Mouse (Mus musculus): ENCODE measurements around the gene H6pd.

H6pd gene

DNA sequence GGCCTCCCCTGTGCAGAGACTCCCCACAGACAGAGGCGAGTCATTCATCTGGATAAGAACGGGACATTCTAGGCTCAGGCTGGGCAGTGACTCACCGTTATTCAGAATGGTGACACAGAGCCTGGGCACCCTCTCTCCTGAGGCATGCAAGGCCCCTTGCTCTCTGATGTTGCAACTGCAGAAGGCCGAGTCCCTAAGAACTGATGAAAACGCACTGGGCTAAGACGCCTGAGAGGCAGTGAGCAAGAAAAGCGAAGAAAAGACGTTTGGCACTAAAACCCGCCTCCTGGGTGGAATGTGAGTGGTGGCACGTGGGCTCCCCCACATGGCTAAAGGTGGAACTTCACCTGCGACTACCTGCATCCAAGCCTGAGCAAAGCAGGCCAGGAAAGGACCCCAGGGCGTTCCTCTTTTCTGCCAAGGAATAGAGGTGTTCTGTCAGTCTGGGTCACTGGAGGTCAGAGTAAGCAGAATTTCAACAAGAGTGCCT, 29.0 kb downstream of the H6pd start:
- in situ Hi-C loops (cut with MboI; ENCODE audit: unreplicated experiment in 2 of 2): loop anchor here (5.0 to 10.0 kb wide), 3 partner anchors 115 to 335 kb away; no protein-coding TSS in a partner anchor

DNA sequence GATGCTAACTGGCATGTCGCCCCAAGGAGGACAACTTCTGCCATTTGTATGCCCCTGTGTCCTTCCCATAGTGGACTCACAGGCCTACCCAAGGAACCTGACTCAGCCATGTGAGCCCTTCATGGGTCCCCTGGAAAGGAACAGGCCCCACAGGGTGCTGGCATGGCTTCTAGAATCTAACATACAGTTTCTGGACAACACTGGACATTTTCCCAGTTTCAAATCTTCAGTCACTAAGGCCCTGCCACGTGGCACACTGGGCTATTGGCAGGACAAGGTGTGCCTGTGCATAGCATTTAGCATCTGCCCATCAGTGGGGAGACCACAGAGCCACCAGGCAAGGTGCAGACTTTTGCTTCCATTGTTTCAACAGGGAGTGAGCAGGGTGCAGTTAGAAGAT, 30.0 kb downstream of the H6pd start:
- in situ Hi-C loops (cut with MboI; ENCODE audit: unreplicated experiment in 2 of 2): loop anchor here in 1 of 2 experiments (10.0 kb wide), 1 partner anchor 116 kb away; no protein-coding TSS in a partner anchor

DNA sequence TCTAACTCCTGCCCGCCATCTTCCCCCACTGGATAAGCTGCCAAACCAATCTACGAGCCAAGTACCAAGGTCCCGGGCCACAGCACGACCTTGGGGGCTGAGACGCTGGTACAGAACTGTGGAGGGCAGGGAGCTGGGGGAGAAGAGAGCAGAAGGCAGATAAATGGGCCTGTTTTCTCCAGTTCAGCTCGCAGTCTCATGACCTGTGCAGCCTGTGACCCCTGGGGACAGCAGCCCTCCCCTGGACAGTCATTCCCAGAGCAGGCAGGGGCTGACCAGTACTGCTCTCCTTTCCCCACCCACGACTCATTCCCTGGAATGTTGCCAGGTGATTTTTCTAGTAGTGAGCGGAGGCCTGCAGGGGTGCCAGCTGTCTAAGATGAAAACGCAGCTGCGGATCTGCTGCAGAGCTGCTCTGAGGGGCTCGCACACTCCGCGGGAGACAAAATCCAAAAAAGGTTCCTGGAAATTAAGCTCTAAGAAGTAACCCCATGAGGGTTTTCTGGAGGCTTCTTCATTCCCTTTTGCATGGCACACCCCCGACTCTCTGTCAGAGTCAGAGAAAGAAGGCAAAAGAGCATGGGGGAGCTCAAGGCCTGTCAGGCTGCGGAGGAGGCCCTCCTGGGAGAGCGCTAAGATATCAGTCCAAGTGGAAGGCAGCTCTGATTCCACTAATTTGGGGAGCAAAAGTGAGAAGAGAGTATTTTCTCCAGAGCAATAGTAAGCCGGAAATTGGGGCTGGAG, 30.9 kb downstream of the H6pd start:
- in situ Hi-C loops (cut with MboI; ENCODE audit: unreplicated experiment in 2 of 2): loop anchor here in 1 of 2 experiments (10.0 kb wide), 1 partner anchor 117 kb away; no protein-coding TSS in a partner anchor

DNA sequence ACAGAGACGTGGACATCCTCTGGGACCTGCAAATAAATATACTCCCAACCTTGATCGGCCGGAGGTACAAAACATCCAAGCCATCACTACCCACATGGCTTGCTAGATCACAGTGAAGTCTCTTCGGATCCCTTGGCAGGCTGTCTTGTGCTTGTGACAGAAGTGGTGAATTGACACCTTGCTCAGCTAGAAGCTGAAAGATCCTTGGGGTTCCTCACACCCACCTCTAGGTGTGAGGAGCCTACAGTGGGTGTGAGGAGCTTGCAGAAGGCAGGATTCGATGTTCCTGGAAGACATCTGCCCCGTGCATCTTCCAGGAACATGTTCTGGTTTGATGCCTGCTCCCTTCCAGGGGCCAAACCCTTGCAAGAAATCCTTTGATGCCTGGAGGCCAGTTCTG, 31.6 kb downstream of the H6pd start:
- in situ Hi-C loops (cut with MboI; ENCODE audit: unreplicated experiment in 2 of 2): loop anchor here in 1 of 2 experiments (10.0 kb wide), 1 partner anchor 118 kb away; no protein-coding TSS in a partner anchor

DNA sequence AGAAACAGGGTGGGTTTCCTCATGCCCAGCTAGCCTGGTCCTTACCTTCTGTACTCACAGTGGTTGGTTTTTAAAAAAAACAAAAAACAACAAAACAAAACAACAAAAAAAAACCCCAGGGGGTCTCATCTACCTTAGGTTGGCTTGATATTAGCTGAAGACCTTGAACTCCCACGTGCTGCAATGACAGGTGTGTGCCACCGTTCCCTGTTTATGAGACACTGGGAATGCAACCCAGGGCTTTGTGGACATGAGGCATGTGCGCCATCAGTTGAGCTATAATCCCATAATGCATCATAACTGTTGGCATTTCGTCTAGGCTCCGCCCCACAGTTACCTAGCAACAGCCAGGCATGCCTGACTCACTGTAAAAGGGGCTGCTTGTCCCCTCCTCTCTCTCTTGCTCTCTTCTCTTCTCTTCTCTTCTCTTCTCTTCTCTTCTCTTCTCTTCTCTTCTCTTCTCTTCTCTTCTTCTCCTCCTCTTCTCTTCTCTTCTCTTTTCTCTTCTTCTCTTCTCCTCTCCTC, 33.0 kb downstream of the H6pd start:
- in situ Hi-C loops (cut with MboI; ENCODE audit: unreplicated experiment in 2 of 2): loop anchor here in 1 of 2 experiments (10.0 kb wide), 1 partner anchor 119 kb away; no protein-coding TSS in a partner anchor

DNA sequence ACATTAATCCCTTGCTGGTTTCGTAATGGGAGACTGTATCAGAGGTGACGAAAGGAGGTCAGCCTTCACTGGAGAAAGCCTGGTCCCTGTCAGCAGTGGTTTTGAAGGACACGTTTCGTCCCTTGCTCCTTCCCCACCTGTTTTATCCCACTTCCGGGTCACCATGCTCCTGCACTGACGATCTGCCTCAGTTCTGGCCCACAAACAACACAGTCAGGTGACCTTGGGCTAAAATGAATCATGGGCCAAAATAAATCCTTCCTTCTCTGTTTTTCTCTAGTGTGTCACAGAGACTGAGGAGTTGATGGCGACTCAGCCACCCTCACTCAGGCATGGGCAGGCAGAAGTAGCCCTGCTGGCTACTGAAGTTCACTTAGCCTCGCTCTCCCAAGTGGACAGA, 33.5 kb downstream of the H6pd start:
- in situ Hi-C loops (cut with MboI; ENCODE audit: unreplicated experiment in 2 of 2): loop anchor here in 1 of 2 experiments (10.0 kb wide), 1 partner anchor 120 kb away; no protein-coding TSS in a partner anchor

DNA sequence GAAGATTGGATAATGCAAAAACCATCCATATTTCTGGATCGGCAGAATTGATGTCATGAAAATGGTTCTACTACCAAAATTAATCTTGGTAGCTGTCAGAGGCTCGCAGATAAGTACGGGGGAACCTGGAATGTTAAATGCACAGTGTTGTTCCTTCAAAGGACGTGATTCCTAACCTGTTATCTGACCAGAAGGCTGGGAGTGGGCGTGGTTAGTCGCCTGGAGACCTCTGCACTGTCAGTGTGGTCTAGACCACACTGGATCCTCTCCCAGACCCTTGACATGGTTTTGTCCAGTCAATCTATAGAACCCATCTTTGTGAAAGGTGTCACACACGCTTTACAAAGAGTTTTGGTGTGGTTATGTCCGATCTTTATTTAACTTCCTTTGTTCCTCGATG, 37.4 kb downstream of the H6pd start:
- in situ Hi-C loops (cut with MboI; ENCODE audit: unreplicated experiment in 2 of 2): loop anchor here in 1 of 2 experiments (10.0 kb wide), 1 partner anchor 123 kb away; no protein-coding TSS in a partner anchor

DNA sequence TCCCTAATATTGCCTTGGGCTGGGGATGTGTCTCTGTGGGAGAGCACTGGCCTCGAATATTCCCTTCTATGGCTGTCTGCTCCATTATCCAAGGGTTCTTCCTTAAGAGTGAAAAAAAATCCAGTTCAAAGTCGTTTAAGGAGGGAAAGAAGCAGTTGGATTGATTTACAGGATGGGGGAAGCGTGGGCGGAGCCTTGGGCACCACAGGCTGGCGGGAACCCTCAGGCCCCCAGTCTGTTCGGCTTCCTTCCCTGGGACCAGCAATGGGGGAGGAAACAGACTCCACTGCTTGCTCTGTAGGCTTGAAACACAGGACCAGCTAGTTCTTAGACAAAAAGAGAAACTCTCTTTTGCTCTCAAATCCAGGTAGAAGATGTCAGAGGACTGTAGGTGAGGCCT, 40.3 kb downstream of the H6pd start:
- in situ Hi-C loops (cut with MboI; ENCODE audit: unreplicated experiment in 2 of 2): loop anchor here in 1 of 2 experiments (10.0 kb wide), 1 partner anchor 424 kb away; no protein-coding TSS in a partner anchor

DNA sequence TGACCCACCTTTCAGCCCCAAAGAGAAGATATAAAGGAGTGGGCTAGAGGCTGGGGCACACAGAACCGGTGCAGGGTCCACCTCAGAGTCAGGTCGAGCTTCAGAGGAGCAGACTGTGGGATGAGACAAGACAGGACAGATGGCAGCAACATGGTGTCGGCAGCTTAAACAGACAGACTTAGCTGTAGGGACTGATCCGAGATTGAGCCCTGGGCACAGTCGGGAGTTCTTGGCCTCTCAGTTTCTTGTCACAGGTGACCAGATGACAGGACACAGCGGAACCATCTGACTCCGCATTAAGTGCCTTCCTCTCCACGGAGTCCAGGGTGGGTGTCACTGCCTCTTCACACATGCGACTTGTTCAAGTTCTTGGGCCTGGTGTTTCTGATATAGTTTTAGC, 41.9 kb downstream of the H6pd start:
- in situ Hi-C loops (cut with MboI; ENCODE audit: unreplicated experiment in 2 of 2): loop anchor here in 1 of 2 experiments (10.0 kb wide), 1 partner anchor 422 kb away; no protein-coding TSS in a partner anchor

DNA sequence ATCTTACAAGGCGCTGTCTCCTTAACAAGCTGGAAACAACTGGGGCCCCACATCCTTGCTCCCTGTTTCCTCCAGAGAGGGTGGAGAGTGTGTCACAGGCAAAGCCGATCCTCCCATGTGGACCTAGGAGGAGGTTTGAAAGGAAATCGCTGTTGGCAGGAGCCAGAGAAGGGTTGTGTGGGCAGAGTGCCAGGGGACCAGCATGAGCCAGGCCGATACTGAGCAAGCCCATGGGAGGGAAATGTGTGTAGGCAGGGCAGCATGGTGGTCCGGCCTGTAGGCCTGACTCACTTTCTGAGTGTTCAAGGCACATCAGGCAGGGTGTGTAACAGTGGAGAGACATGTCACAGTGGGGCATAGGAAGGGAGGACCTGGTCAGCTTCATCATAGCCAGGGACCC, 42.6 kb downstream of the H6pd start:
- in situ Hi-C loops (cut with MboI; ENCODE audit: unreplicated experiment in 2 of 2): loop anchor here in 1 of 2 experiments (10.0 kb wide), 1 partner anchor 421 kb away; no protein-coding TSS in a partner anchor

DNA sequence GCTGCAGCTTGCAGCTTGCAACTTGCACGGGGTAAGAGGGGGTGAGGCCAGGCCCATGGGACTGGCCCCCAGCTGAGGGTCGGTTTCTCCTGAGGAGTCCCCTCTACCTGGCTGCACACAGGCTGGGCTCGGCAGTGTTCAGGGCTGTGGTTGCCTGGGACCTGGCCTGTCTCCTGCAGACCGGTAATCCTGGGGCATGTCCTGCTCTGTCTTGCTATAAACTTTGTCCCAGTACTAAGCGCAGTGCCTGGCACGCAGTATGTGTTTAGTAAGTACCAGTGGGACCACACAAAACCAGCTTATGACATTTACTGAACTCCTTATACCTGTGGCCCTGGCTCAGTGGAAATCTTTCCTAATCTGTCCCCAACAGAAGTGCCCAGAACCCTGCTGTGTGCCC, 43.2 kb downstream of the H6pd start:
- in situ Hi-C loops (cut with MboI; ENCODE audit: unreplicated experiment in 2 of 2): loop anchor here in 1 of 2 experiments (10.0 kb wide), 1 partner anchor 421 kb away; no protein-coding TSS in a partner anchor

DNA sequence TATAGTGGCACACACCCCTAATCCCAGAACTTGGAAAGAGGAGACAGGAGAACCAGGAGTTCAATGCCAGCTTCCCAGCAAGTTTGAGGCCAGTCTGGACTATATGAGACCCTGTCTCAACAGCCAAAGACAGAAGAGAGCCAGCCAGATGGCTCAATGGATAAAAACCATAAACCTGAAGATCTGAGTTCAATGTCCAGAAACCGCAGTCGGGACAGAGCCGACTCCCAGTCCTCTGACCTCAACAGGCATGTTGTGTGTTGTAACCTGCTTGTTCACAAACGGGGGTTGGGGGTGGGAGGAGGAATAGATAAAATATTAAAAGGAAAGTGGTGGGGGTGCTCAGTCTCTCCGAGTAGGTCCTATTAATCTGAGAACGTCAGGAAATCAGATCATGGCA, 43.6 kb downstream of the H6pd start:
- in situ Hi-C loops (cut with MboI; ENCODE audit: unreplicated experiment in 2 of 2): loop anchor here in 1 of 2 experiments (10.0 kb wide), 1 partner anchor 420 kb away; no protein-coding TSS in a partner anchor

DNA sequence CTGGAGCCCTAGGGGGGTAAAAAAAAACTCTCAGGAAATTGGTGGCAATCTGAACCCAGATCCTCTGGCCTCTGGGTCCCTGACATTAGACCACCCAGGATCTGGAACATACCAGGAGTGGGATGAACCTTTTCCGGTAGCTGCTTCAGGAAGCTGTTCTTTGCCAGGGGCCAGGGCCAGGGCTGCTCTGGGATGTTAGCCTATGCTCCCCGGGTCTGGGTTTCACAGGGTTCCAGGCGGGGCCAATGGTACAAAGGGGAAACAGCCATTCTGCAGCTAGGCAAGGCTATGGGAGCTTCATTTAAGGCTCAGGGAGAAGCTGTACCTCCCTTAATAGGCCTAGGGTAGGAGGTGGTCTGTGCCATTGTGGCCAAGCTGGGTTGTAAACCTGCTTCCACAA, 44.1 kb downstream of the H6pd start:
- in situ Hi-C loops (cut with MboI; ENCODE audit: unreplicated experiment in 2 of 2): loop anchor here in 1 of 2 experiments (5.0 to 10.0 kb wide), 2 partner anchors 342 to 420 kb away; no protein-coding TSS in a partner anchor

DNA sequence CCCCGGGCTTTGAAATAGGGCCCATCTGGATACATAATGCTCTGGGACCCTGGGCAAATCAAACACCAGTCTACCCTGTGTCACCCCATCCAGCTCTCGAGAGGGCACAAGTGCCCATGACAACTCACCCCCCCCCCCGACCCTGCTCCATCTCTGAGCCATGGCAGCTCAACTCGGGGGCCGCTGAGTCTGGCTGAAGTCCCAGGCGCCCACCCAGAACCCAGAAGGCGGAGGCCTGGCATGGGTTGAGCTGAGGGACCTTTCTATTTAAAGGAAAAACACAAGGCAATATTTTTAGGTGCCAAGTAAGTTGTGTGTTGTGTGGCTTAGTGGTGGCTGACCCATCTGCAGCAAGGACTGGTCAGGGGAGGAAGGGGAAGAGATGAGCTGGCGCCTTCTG, 44.5 kb downstream of the H6pd start:
- in situ Hi-C loops (cut with MboI; ENCODE audit: unreplicated experiment in 2 of 2): loop anchor here in 1 of 2 experiments (5.0 to 10.0 kb wide), 2 partner anchors 342 to 419 kb away; no protein-coding TSS in a partner anchor

DNA sequence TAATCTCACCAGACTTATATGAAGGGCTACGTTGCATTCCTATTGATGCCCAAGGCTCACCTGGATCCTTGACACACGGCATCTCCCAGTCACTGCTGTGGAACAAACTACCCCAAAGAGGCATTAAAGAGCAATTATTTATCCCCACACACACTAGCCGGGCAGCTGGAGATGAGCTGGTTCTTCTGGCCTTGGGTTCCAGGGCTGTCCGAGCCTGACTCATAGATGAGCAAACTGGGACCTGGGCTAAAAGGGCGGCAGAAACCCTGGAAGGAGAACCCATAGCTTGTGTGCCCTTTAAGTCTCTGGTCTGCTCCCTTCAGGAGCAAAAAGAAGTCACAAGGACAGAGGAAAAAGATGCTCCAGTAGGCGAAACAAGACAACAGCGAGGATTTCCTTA, 48.4 kb downstream of the H6pd start:
- in situ Hi-C loops (cut with MboI; ENCODE audit: unreplicated experiment in 2 of 2): loop anchor here in 1 of 2 experiments (5.0 to 10.0 kb wide), 2 partner anchors 338 to 416 kb away; no protein-coding TSS in a partner anchor

DNA sequence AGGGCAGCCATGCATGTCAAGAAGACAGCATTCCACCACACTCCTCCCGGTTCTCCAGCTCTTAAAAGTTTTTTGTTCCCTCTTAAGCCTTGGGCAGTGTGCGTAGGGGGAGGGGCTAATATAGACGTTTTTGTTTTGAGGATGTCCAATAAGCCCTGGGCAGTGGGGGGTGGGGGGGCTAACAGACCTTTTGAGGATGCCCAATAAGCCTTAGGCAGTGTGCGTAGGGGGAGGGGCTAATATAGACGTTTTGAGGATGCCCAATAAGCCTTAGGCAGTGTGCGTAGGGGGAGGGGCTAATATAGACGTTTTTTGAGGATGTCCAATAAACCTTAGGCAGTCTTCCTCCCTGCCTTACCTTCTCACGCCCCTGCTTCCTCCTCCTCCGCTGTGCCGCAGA, 49.0 kb downstream of the H6pd start:
- in situ Hi-C loops (cut with MboI; ENCODE audit: unreplicated experiment in 2 of 2): loop anchor here (5.0 to 10.0 kb wide), 6 partner anchors 105 to 415 kb away; no protein-coding TSS in a partner anchor

DNA sequence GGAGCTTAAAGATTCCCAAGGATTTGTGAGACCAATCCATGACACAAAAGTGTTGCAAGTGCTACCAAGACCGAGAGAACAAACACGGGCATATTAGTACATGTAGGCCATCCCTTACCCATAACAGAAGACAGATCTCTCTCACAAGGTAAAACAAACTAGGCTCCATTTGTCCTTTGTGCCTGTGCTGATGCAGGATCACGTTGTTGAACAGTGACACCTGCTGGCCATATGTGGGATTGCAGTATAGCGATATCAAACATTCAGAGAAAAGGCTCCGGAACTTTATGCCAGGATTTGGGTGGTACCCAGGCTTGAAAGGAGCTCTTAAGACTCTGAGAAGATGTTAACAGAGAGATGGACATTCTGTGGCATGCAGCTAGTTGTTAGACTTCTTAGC, 50.3 kb downstream of the H6pd start:
- in situ Hi-C loops (cut with MboI; ENCODE audit: unreplicated experiment in 2 of 2): loop anchor here (5.0 to 10.0 kb wide), 4 partner anchors 104 to 236 kb away; no protein-coding TSS in a partner anchor

DNA sequence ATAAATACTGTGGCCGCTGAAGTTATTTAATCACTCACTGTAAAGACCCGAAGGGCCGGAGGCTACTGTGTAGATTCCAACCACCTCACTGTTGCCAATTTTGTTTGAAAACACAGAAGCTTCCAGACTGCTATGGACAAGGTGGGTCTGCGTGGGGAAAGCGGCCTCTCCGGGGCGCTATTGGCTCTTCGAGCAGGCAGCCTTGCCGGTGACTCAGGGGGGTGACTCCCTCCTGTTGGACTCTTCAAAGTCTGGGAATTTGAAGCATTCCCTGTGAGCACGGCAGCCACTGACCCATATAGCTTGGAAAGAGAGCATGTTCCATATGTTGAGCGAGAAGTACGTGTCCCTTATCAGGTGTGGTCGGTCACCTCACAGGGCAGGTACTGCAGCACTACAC, 52.8 kb downstream of the H6pd start:
- in situ Hi-C loops (cut with MboI; ENCODE audit: unreplicated experiment in 2 of 2): loop anchor here (5.0 to 10.0 kb wide), 4 partner anchors 101 to 234 kb away; no protein-coding TSS in a partner anchor

DNA sequence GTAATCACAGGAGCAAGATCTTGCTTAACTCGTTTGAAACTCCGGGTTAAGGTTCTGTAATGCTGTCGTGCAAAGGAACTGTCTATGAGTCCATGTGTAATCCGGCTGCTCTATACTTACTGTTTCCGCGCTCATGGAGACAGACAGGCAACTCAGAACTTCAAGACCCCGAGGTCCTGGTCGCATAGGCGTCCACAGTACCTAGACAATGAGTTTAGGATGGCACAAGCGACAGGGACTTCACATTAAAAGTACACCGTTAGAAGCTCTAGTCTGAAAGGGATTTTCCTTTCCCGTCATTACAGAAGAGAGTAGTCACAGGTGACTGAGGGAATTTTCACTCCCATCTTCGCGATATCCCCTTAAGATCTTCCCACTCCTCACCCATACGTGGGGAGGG, 53.2 kb downstream of the H6pd start:
- in situ Hi-C loops (cut with MboI; ENCODE audit: unreplicated experiment in 2 of 2): loop anchor here (5.0 to 10.0 kb wide), 4 partner anchors 101 to 233 kb away; no protein-coding TSS in a partner anchor

DNA sequence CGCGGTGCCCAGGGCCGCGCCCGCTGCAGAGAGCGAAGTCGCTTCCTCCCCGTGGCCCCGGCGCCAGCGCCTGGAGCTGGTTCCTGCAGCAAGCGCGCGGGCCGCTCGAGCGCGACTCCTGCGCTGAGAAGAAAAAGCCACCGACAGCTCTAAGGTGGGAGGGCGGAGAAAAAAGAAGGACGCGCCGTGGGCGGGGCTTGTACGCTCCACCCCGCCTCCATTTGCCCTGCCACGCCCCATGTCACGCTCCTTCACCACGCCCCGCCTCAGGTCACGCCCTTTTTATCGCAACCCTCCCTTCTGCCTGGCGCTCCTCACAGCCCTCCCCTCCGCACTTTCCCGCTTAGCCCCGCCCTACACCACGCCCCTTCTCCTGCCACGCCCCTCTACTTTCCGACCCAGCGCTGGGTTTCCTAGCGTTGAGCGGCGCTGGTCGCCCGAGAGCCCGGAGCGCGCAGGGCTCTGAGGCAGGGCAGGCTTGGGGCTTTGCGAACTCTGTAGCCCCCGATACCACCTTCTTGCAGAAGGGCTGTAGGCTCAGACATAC, 53.9 kb downstream of the H6pd start, which contains the start of gene Spsb1:
Spsb1 (minus strand) TSS at position 151 of the 547 bp plus-strand sequence.
- in situ Hi-C loops (cut with MboI; ENCODE audit: unreplicated experiment in 2 of 2): loop anchor here (5.0 to 10.0 kb wide), 5 partner anchors 38 to 233 kb away; no protein-coding TSS in a partner anchor
